Mouse (Mus musculus) left cerebral cortex, postnatal 4 days (tissue): ENCODE data around the gene Igflr1. TPM values are rescaled to one million over a fixed set of nuclear protein-coding genes. Genes with fewer than 3 reads are reported as not detected.

ENCODE experiments used
- DNase-seq: peaks from one replicate; pipeline ENCODE4 v3.0.0-alpha.2; 2022
- intact Hi-C: fragments of 180-260 bp; cut with DNase I; formaldehyde crosslinking; loops from one replicate; pipeline ENCODE4 v1.15.1; 2025
- total RNA-seq, 2 experiments: library from RNA; stranded (reverse); gene quantifications; 2 replicates each; pipeline ENCODE4 v1.2.3; 2021

Igflr1 gene
- total RNA-seq, 2 experiments from 2014 or later, result 3.1 to 3.6 TPM

DNA sequence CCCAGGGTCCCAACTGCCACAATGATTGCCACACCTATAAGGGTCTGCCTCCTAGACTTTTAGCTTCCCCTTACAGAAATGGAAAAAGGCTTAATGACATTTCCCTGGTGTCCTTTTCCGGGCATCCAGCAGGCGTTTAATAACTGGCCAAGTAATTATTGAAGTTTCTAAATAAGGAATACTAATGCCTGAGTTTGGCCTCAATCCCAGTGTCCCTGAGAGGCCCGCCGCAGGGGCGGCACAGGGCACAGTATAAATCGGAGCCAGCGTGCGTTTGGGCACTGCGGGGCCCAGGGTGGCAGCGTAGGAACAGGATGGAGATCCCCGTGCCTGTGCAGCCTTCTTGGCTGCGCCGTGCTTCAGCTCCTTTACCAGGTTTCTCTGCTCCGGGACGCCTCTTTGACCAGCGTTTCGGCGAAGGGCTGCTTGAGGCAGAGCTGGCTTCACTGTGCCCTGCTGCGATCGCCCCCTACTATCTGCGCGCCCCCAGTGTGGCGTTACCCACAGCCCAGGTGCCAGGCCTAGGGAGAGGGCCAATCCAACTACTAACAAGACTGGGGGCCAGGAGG, 12.1 kb upstream of the Igflr1 start:
- intact Hi-C loops, result no loop called here
- DNase-seq, result no peak

- intact Hi-C loops, result no loop called here
- DNase-seq, result no peak
Observed at GRCm38 (mm10) chr7:30553810-30554584, 11.2 kb upstream of the Igflr1 start.

GRCm38 (mm10) chr7:30556894-30557536, 8.2 kb upstream of the Igflr1 start:
- intact Hi-C loops, result no loop called here
- no peak for DNase-seq

DNA sequence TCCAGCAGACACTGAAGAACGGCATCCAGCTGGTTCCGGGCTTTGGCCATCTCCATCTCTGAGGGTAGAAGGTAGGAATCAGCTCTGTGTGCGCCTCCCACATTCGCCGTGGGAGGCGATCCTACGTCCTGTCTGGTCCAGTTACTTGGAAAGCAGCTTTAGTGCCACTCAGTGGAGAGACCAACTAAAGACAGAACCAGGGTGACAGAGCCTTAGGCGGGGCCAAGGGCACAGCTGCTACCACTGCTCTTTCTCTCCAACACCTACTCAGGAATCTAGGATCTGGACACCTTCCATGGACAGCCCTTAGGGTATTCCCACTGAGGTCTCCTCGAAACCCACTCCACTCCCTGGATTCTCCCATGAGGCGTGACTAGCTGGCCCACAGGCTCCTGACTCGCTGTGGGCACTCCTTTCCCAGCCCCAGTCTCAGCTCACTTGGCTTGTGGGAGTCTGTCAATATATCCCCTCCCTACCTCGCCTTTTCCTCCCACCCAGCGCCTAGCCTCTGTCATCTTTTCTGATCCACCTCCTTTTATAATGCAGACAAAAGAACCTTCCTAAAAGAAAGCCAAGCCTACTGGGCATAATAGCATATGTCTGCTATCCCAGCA, 7.2 kb upstream of the Igflr1 start:
- no peak for DNase-seq
- intact Hi-C loops, result no loop called here

DNA sequence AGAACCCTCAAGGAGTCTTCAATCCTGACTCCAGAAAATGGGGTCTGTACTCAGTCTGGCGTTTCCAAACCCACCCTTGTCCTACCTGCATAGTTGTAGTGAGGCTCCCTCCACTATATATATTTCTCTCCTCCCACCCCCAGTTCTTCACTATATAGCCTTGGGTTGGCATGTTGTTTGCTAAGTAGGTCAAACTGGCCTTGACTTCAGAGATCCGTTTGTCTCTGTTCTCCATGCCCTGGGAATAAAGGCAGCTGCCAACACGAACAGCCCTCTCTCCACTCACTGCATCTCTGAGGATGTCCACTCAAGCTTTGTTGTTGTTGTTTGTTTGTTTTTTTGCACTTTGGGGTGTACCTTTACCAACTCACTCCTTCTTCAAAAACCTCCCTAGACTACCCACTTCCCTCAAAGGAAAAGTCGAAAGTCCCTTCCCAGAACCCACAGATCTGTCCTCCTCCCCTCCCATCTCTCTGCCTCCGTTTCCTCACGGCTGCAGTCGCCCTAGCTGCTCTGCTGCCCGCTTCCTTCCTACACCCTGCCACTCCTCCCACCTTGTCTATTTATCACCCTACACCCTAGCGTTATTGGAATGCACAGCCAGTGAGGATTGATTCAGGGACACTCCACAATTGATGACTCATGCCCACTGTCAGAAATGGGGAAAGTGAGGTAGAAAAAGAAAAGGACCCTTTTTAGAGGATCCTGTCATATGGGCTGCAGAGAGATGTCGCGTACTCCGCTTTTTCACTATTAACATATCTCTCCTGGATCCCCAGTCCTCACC, 6.4 kb upstream of the Igflr1 start:
- DNase-seq, result no peak
- intact Hi-C loops, result no loop called here

DNA sequence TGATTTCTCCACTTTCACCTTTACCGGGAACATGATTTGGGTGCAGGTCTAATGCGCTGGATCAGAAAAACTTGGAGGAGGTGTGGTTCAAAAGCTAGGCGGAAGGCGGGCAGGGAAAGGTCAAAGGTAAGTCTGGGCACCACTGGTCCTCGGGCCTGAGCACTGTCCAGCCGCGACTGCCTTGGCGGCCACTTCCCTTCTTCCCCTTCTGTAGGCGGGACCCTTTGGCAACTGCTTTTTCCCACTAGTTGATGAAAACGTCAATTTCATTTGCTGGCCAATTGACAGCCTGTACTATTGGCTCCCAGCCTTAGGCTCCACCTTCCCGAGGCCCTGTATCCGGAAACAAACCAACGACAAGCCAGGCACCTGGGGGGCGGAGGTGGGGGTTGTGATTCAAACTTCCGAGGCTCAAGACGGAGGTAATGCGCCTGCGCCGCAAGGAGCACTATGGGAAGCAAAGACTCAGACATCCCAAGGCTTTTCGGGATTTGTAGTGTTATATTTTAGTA, 5.7 kb upstream of the Igflr1 start, which contains the start of gene Lin37:
Gene Lin37 (minus strand): TSS at position 396 of the 512 bp plus-strand sequence.
- intact Hi-C loops, result no loop called here
- DNase-seq, result peak; percentile 99

DNA sequence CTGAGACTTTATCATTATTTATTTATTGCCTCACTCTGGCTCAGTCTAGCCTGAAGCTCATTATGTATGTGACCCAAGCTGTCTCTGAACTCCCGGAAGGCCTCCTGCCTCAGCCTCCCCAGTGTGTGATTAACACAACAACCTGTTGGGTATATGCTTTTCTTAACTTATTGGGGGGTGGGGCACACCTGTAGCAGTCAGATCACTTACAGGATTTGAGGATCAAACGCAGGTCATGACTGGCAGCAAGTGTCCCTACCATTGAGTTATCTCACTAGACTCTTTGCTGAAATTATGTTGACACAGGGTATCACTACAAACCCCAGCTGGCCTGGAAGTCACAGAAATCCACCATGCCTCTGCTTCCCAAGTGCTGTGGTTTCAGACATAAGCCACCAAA, 4.9 kb upstream of the Igflr1 start:
- no peak for DNase-seq
- intact Hi-C loops, result no loop called here

GRCm38 (mm10) chr7:30562526-30563116, 2.6 kb upstream of the Igflr1 start:
- intact Hi-C loops, result no loop called here
- no peak for DNase-seq

DNA sequence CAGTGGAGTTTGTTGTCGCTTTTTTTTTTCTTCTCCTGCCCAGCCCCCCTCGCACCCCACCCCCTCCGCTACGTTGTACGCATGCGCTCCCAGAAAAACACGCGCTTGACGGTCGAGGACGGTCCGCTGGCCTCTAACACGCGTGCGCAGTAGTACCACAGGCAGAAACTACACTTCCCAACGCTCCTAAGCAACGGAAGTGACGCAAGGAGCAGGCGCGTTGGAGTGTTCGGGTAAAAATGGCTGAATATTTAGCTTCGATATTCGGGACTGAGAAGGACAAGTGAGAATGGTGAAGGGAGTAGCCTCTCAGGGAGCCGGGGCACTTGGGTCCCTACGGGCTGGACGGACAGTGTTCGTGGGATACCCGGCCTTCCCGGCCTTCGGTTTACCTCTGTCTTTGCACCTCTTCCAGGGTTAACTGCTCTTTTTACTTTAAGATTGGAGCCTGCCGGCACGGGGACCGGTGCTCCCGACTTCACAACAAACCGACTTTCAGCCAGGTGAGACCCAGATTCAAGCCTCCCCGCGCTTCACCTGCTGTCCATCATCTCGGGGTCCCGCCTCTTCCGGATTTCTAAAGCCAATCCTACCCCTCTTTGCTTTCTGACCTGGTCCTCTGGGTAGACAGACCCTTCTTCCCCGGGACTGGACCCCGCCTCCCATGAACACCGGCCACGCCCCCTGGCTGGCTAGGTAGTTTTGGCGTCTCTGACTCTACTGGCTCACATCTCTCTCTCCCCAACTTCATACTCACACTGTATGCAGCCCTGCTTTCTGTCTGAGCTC, 1.9 kb upstream of the Igflr1 start, which contains the start of the genes U2af1l4, Gm49396 and Psenen:
Gene U2af1l4 (plus strand): TSS at position 185 of the 789 bp plus-strand sequence.
Gene Gm49396 (plus strand): TSS at position 228 of the 789 bp plus-strand sequence.
Gene Psenen (minus strand): TSS at position 511 of the 789 bp plus-strand sequence.
- DNase-seq, result peak; percentile 98
- intact Hi-C loops, result no loop called here

- DNase-seq, result no peak
- intact Hi-C loops, result no loop called here
Observed at GRCm38 (mm10) chr7:30563906-30564280, 1.3 kb upstream of the Igflr1 start.

GRCm38 (mm10) chr7:30566033-30566432, 806 bp downstream of the Igflr1 start:
- DNase-seq, result no peak
- intact Hi-C loops, result no loop called here

DNA sequence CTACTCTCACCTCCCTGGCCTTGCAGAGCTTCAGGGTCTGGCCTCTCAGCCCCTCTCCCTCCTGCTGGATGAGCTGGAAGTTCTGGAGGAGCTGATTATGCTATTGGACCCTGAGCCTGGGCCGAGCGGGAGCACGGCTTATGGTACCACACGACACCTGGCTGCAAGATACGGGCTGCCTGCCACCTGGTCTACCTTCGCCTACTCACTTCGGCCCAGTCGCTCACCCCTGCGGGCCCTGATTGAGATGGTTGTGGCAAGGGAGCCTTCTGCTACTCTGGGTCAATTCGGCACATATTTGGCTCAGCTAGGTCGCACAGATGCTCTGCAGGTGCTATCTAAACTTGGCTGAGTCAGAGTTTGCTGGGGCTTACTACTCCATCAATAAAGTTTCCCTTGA, 2.3 kb downstream of the Igflr1 start:
- DNase-seq, result no peak
- intact Hi-C loops, result no loop called here

- DNase-seq, result no peak
- intact Hi-C loops, result no loop called here
Observed at GRCm38 (mm10) chr7:30572389-30572788, 7.2 kb downstream of the Igflr1 start.

DNA sequence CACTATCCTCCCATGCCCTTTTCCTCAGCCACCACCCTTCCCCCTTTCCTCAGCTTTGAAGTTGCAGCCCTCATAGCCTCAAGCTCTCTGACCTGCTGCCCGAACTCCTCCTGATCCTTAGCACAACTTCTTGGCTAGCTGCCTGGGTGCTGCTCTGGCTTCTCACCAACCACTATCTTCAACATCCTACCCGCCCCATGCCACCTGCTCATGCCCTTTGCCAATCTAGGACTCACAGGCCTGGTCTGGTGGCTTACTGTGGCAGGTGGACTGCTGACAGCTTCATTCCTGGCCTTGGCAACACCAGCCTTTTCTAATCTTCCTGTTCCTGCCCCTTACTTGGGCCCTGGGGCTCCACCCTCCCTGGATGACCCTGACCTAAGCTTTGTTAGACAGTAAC, 7.7 kb downstream of the Igflr1 start:
- intact Hi-C loops, result no loop called here
- peak; percentile 66 for DNase-seq

- intact Hi-C loops, result no loop called here
- no peak for DNase-seq
Observed at GRCm38 (mm10) chr7:30579950-30580349, 14.7 kb downstream of the Igflr1 start.

- DNase-seq, result no peak
- intact Hi-C loops, result no loop called here
Observed at GRCm38 (mm10) chr7:30581547-30581946, 16.3 kb downstream of the Igflr1 start.

GRCm38 (mm10) chr7:30584339-30584738, 19.1 kb downstream of the Igflr1 start:
- no peak for DNase-seq
- intact Hi-C loops, result no loop called here

DNA sequence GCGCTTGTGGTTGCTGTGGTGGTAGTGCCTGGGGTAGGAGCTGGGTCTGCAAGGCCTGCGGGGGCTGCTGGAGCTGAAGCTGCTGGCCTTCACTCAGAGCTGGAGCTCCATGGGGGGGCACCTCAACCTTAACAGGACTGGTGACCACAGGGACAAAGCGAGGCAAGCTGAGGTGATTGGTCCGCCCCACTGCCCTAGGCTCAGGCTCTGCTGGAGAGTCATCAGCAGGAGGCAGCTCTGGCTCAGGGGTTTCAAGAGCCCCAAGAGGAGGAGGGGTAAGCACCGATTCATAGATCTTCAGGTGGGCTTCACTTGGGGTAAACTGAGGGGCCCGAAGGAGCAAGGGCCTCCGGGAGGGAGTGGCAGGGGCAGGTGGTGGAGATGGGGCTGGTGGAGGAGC, 19.9 kb downstream of the Igflr1 start:
- intact Hi-C loops, result no loop called here

GRCm38 (mm10) chr7:30586455-30587020, 21.3 kb downstream of the Igflr1 start:
- no peak for DNase-seq
- intact Hi-C loops, result no loop called here

More for the DNA sequence above, 19.9 kb downstream of the Igflr1 start:
- no peak for DNase-seq
